ENCODE assay signal across 8 mouse cellular contexts in genomic region chr8:22184884-22185283, GRCm38 (mm10). TPM values are rescaled to one million over a fixed set of nuclear protein-coding genes. Genes with fewer than 3 reads are reported as not detected.
A peak's percentile ranks its signal among the peaks of the same experiment; 100 is the strongest.
DNase-seq lines count a peak whose midpoint lies in the region; ATAC-seq and TF ChIP-seq lines count a peak whose summit lies in the region.

No protein-coding gene starts in this region.

- no peaks in the 10 kb centered on the region for H3K9me3 ChIP-seq in kidney, embryonic 14.5 days (ENCODE audit: control insufficient read depth, low read length)
- H3K9me3 ChIP-seq in forebrain, embryonic 11.5 days (ENCODE audit: control insufficient read depth, low read length), result no peaks in the 10 kb centered on the region

- peak; percentile 70 for ATAC-seq in kidney, embryonic 14.5 days (ENCODE audit: low FRiP score, low TSS enrichment)
- peak; percentile 73 for ATAC-seq in forebrain, embryonic 11.5 days (replicated peaks; ENCODE audit: low FRiP score)

- WGBS in kidney, embryonic 14.5 days, result 0% methylated on average over 3 of the region's 3 CpGs
- WGBS in forebrain, embryonic 11.5 days, result 0% methylated on average over 3 of the region's 3 CpGs
- 3% methylated on average over 3 of the region's 3 CpGs for WGBS in small intestine, adult 2 months

- DNase-seq in kidney, adult 9 months, result no peak
- peak; percentile 58 for DNase-seq in MEL-GATA-1-ER (ENCODE audit: extremely low read depth, low read depth)
- DNase-seq in forebrain, embryonic 11.5 days (ENCODE audit: low spot score), result no peak
- peak; percentile 83 for DNase-seq in liver
- DNase-seq in adrenal gland, postnatal 14 days, result no peak
- DNase-seq in ovary, postnatal 14 days (ENCODE audit: low spot score), result no peak

- no peaks in the 10 kb centered on the region for H3K27me3 ChIP-seq in kidney, embryonic 14.5 days (ENCODE audit: control insufficient read depth, insufficient read depth, low read length)
- H3K27me3 ChIP-seq in forebrain, embryonic 11.5 days (ENCODE audit: control insufficient read depth, insufficient read depth, low read length), result no peaks in the 10 kb centered on the region
- no peaks in the 10 kb centered on the region for H3K27me3 ChIP-seq in small intestine, adult 2 months (ENCODE audit: control insufficient read depth, insufficient read depth, low read length)

- 0 out of 2 replicates have a peak overlapping the region, but pooled peaks have one; percentile 74 for H3K27ac ChIP-seq in kidney, embryonic 14.5 days (ENCODE audit: low read depth, low read length)
- 0 out of 2 replicates have a peak overlapping the region, but pooled peaks have one; percentile 60 for H3K27ac ChIP-seq in forebrain, embryonic 11.5 days (ENCODE audit: low read depth, low read length)
- H3K27ac ChIP-seq in small intestine, adult 2 months (ENCODE audit: insufficient read depth, low read depth, low read length), result no peak overlapping the region

- H3K4me1 ChIP-seq in kidney, embryonic 14.5 days (ENCODE audit: control insufficient read depth, insufficient read depth, low read length), result peaks cover 12% of the 10 kb centered on the region; the same call in 1 of the 2 replicates
- H3K4me1 ChIP-seq in forebrain, embryonic 11.5 days (replicated peaks; ENCODE audit: control insufficient read depth, insufficient read depth, low read length), result no peaks in the 10 kb centered on the region; the same call in 1 of the 2 replicates
- peaks cover 5% of the 10 kb centered on the region for H3K4me1 ChIP-seq in small intestine, adult 2 months (ENCODE audit: control insufficient read depth, insufficient read depth, insufficient read length, low read length)

- no peaks in the 10 kb centered on the region for H3K36me3 ChIP-seq in kidney, embryonic 14.5 days (ENCODE audit: control insufficient read depth, insufficient read depth, low read length)
- H3K36me3 ChIP-seq in forebrain, embryonic 11.5 days (ENCODE audit: control insufficient read depth, insufficient read depth, low read length), result no peaks in the 10 kb centered on the region
- H3K36me3 ChIP-seq in small intestine, adult 2 months (ENCODE audit: control insufficient read depth, insufficient read depth, low read length), result no peaks in the 10 kb centered on the region

- no peak for TF ChIP-seq CTCF in small intestine, adult 2 months (IDR thresholded peaks at IDR 0.05; ENCODE audit: extremely low read depth, insufficient read length, insufficient replicate concordance, low read depth, low read length)

- peak overlapping the region; percentile 62 for H3K4me2 ChIP-seq in kidney, embryonic 14.5 days (replicated peaks; ENCODE audit: low read depth, low read length)
- peak overlapping the region; percentile 53 for H3K4me2 ChIP-seq in forebrain, embryonic 11.5 days (ENCODE audit: low read depth, low read length, severe bottlenecking)

- H3K9ac ChIP-seq in kidney, embryonic 14.5 days (ENCODE audit: low read depth, low read length), result peak overlapping the region; percentile 76; the same call in 1 of the 2 replicates
- peak overlapping the region; percentile 80 for H3K9ac ChIP-seq in forebrain, embryonic 11.5 days (ENCODE audit: low read length)

- no peak for TF ChIP-seq POLR2A in small intestine, adult 2 months (IDR thresholded peaks at IDR 0.05; ENCODE audit: low read depth, low read length)

- H3K4me3 ChIP-seq in kidney, embryonic 14.5 days (ENCODE audit: low read length), result peak overlapping the region; percentile 58
- peak overlapping the region; percentile 73 for H3K4me3 ChIP-seq in forebrain, embryonic 11.5 days (ENCODE audit: low read depth, low read length)
- H3K4me3 ChIP-seq in small intestine, adult 2 months (ENCODE audit: low read depth, low read length), result 0 out of 2 replicates have a peak overlapping the region, but pooled peaks have one; percentile 8

RNA-seq across cellular contexts. Expression of gene Ckap2, which starts 0.7 kb away (rescaled TPM):
- 37.8 and 47.7 TPM in 2 replicates for polyA plus RNA-seq in kidney, embryonic 14.5 days (2014; fragmentation: Nextera tagmentation; extraction: Ambion mirVana)
- polyA plus RNA-seq in forebrain, embryonic 11.5 days (2014; fragmentation: Nextera tagmentation; extraction: Ambion mirVana), result 76.9 and 82.7 TPM in 2 replicates
- polyA plus RNA-seq in small intestine, adult 2 months (2012; rRNA removed), result 1.0 and 2.1 TPM in 2 replicates
- 13.2 and 13.3 TPM in 2 replicates for total RNA-seq in adrenal gland, postnatal 14 days (2021)

RNA-seq across cellular contexts. Expression of gene Vps36, which starts 7.7 kb away (rescaled TPM):
- polyA plus RNA-seq in kidney, embryonic 14.5 days (2014; fragmentation: Nextera tagmentation; extraction: Ambion mirVana), result 39.0 and 40.0 TPM in 2 replicates
- 45.5 and 45.9 TPM in 2 replicates for polyA plus RNA-seq in forebrain, embryonic 11.5 days (2014; fragmentation: Nextera tagmentation; extraction: Ambion mirVana)
- polyA plus RNA-seq in small intestine, adult 2 months (2012; rRNA removed), result 3.0 and 6.5 TPM in 2 replicates
- 31.0 and 34.5 TPM in 2 replicates for total RNA-seq in adrenal gland, postnatal 14 days (2021)

RNA-seq across cellular contexts. Expression of gene Nek3, which starts 18.6 kb away (rescaled TPM):
- 4.7 and 6.8 TPM in 2 replicates for polyA plus RNA-seq in kidney, embryonic 14.5 days (2014; fragmentation: Nextera tagmentation; extraction: Ambion mirVana)
- polyA plus RNA-seq in forebrain, embryonic 11.5 days (2014; fragmentation: Nextera tagmentation; extraction: Ambion mirVana), result 7.7 and 8.0 TPM in 2 replicates
- polyA plus RNA-seq in small intestine, adult 2 months (2012; rRNA removed), result 1.6 and 3.2 TPM in 2 replicates
- total RNA-seq in adrenal gland, postnatal 14 days (2021), result 3.9 and 5.2 TPM in 2 replicates

RNA-seq across cellular contexts. Expression of gene Thsd1, which starts 42.2 kb away (rescaled TPM):
- 9.2 and 13.2 TPM in 2 replicates for polyA plus RNA-seq in kidney, embryonic 14.5 days (2014; fragmentation: Nextera tagmentation; extraction: Ambion mirVana)
- polyA plus RNA-seq in forebrain, embryonic 11.5 days (2014; fragmentation: Nextera tagmentation; extraction: Ambion mirVana), result 8.3 and 10.1 TPM in 2 replicates
- polyA plus RNA-seq in small intestine, adult 2 months (2012; rRNA removed), result 0.56 and 0.90 TPM in 2 replicates
- 5.5 and 7.8 TPM in 2 replicates for total RNA-seq in adrenal gland, postnatal 14 days (2021)

Comparison
In these comparisons a context has a peak if more than half of its experiments do, and no peak if none do; other contexts are left out.
1. H3K4me3 ChIP-seq: peak in every context shown above with its lines; median percentile 73 in forebrain, embryonic 11.5 days; 58 in kidney, embryonic 14.5 days; 8 in small intestine, adult 2 months.
2. DNase-seq: peak in MEL-GATA-1-ER (single experiment) and liver (single experiment); none in kidney, adult 9 months (single experiment), forebrain, embryonic 11.5 days (single experiment), adrenal gland, postnatal 14 days (single experiment) and ovary, postnatal 14 days (single experiment).
3. RNA of gene Ckap2, which starts 0.7 kb away (polyA plus RNA-seq): 76.9 to 82.7 TPM in forebrain, embryonic 11.5 days and 37.8 to 47.7 TPM in kidney, embryonic 14.5 days; 1.0 to 2.1 TPM in small intestine, adult 2 months; every median in the first group is over 10 times any median in the second.